Mouse (Mus musculus) G1E (cell line): ENCODE results near the gene Ppp1r27. TPM values are rescaled to one million over a fixed set of nuclear protein-coding genes. Genes with fewer than 3 reads are reported as not detected.

Experiments used
- ATAC-seq: 2 replicates; pipeline ENCODE4 v1.8.0; 2016; ENCODE audit warnings: mild to moderate bottlenecking; ENCODE audit not compliant: insufficient number of reproducible peaks, poor library complexity, low FRiP score, severe bottlenecking; ENCODE audit errors: extremely low read depth
- DNase-seq: peaks from one replicate; pipeline ENCODE4 v3.0.0; 2012; ENCODE audit warnings: low spot score
- H3K27me3 ChIP-seq: 2 replicates; pipeline ENCODE4 v1.6.1; 2012; ENCODE audit warnings: mild to moderate bottlenecking, low read length, inconsistent platforms; ENCODE audit not compliant: insufficient read depth
- H3K36me3 ChIP-seq: replicated peaks from 2 replicates; pipeline ENCODE3; 2012; ENCODE audit warnings: mild to moderate bottlenecking, inconsistent platforms
- H3K4me1 ChIP-seq: 2 replicates; pipeline ENCODE4 v1.6.1; 2012; ENCODE audit warnings: low read depth, low read length, inconsistent platforms, mixed read lengths; ENCODE audit not compliant: insufficient read depth
- H3K4me3 ChIP-seq: 2 replicates; pipeline ENCODE4 v1.5.1; 2012; ENCODE audit warnings: low read depth, mild to moderate bottlenecking, inconsistent platforms, low read length, moderate library complexity, mixed read lengths
- H3K9me3 ChIP-seq: replicated peaks from 2 replicates; pipeline ENCODE4 v1.6.1; 2012; ENCODE audit warnings: inconsistent platforms
- CTCF ChIP-seq: IDR thresholded peaks from 2 replicates; pipeline ENCODE4 v1.5.1; 2012; ENCODE audit warnings: low read depth, low read length, inconsistent platforms, mixed read lengths
- GATA1 ChIP-seq: IDR thresholded peaks from 2 replicates; pipeline ENCODE4 v1.6.1; 2012; ENCODE audit warnings: borderline replicate concordance, low read length, inconsistent platforms, mixed read lengths
- GATA2 ChIP-seq: IDR thresholded peaks from 2 replicates; pipeline ENCODE4 v1.6.1; 2012; ENCODE audit warnings: low read depth, low read length, inconsistent platforms, borderline replicate concordance
- POLR2AphosphoS5 ChIP-seq: IDR thresholded peaks from 2 replicates; pipeline ENCODE4 v1.6.1; 2012; ENCODE audit warnings: low read depth, low read length, inconsistent platforms; ENCODE audit not compliant: insufficient replicate concordance
- TAL1 ChIP-seq: conservative IDR thresholded peaks from 2 replicates; pipeline ENCODE4 v1.6.1; 2012; ENCODE audit warnings: low read depth, low read length, inconsistent platforms, mixed read lengths
- polyA plus RNA-seq: library from polyadenylated mRNA; stranded (reverse); fragments of >175 nt; gene quantifications from 2 replicates; pipeline ENCODE4 v1.2.3, GENCODE M21; 2012
- total RNA-seq, 2 experiments: library from RNA; stranded (forward) in 1 of 2; stranded (reverse) in 1 of 2; fragments of 200-1000 nt in 1 of 2; fragments of >200 nt in 1 of 2; fragmentation: Nextera tagmentation in 1 of 2; gene quantifications; 2 replicates each; pipeline ENCODE4 v1.2.3; 2014 to 2017

The Ppp1r27 gene
- total and polyA plus RNA-seq, 3 experiments: not detected

DNA sequence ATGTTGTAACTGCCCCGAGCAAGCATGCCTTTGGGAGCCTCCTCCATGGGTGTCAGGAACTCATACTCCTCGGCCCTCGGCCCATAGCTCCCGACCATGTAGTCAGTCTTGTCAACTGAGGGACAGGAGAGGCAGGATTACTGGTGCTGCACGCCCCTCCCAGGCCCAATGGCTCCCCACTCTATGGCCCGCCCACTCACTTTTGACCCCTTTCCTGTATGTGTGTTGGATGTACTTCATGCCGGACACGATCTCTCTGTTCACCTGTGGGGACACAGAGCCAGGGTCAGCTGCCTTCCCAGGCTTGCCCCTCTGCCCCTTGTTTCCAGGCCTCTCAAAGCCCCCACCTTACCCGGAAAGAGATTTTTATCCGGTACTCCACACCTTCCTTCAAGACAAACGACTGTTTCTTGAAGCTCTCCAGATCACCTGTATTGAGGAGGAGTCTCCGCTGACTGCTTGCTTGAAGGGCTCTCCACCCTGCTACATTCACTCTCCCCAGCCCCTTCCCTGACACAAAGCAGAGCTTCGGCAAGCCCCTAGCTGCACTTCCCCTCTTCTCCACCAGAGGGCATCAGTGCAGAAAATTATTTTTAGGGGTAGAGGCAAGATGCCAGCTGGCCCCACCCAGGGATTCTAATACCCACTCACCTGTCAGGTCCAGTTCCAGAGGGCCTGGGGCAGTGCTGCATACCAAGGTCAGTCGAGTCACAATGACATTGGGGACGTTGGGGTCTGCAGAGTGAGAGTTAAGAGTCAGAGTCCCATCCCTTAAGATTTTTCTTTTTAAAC lies 28.6 kb upstream of the Ppp1r27 start:
- no peaks in the 10 kb centered on the region; the same call in 1 of the 2 replicates for H3K9me3 ChIP-seq
- no peak for TF ChIP-seq GATA1
- TF ChIP-seq CTCF: peak; percentile 98
- ATAC-seq (0 out of 2 replicates have a peak, but pooled peaks have one; percentile 25), DNase-seq (peak; percentile 67)
- H3K4me1 ChIP-seq: peaks cover 65% of the 10 kb centered on the region
- peaks cover 74% of the 10 kb centered on the region for H3K36me3 ChIP-seq
- H3K4me3 ChIP-seq: peak overlapping the region; percentile 81; the same call in 1 of the 2 replicates
- no peaks in the 10 kb centered on the region for H3K27me3 ChIP-seq

DNA sequence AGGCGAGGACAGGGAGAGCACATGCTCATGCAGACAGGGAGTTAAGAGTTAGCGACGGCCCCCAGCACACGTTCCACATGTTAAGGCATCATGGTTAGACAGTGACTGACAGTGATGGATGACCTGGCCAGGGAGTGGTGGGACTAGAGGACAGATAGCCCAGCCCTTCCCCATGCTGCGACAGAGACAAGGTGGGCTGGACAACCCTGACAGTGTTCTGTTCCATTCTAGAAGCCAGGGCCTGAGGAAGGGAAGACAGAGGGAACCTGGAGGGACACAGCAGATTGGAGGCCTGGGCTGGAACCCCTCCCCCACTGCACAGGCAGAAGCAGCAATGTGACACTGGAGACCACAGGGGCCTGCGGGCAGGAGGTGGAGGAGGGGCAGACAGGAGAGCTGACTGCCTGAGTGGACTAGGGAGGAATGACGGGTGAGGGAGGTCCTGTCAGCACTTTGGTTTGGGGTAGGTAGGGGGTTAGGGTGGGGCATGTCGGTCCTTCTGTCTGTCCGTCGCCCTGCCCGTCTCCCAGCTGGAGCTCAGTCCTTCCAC lies 27.8 kb upstream of the Ppp1r27 start:
- H3K9me3 ChIP-seq: no peaks in the 10 kb centered on the region
- peaks cover 69% of the 10 kb centered on the region for H3K4me1 ChIP-seq
- H3K36me3 ChIP-seq: peaks cover 68% of the 10 kb centered on the region
- H3K4me3 ChIP-seq: peak overlapping the region; percentile 81; the same call in 1 of the 2 replicates
- H3K27me3 ChIP-seq: no peaks in the 10 kb centered on the region
- DNase-seq (no peak), ATAC-seq (no peak)
- no peak for TF ChIP-seq GATA1
- no peak for TF ChIP-seq TAL1
- 0 out of 2 replicates have a peak, but pooled peaks have one; percentile 3 for TF ChIP-seq GATA2
- TF ChIP-seq CTCF: no peak
- TF ChIP-seq POLR2AphosphoS5: no peak

DNA sequence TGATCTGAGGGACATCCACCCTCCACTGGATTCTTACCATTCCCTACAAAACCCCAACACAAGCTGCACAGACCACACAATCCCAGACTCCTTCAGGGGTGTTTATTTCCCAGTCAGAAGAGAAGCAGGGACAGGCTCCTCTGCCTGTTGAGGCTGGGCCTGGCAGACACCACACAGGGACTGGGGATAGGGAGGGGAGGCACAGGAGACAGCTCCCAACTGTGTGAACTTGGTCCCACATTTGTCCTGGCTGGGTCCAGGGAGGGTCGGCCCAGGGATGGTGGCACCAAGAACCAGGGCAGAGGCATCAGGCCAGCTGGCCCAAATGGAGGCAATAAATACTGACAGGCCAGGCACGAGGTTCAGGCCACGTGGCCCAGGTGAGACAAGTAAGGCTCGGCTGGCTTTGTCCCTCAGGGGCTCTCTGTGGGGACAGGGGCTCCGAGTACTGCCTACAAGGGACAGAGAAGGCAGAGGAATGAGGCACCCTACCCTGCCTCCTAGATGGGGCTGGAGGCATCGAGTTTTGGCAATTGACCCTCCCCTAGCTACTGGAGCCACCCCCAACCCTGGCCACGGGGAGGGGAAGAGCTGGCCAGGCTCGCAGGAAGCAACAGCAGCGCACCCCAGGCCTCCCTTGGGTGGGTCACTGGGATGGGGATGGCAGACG lies 27.2 kb upstream of the Ppp1r27 start:
- peak overlapping the region; percentile 81; the same call in 1 of the 2 replicates for H3K4me3 ChIP-seq
- H3K36me3 ChIP-seq: peaks cover 65% of the 10 kb centered on the region
- no peak for DNase-seq
- TF ChIP-seq GATA1 (no peak), POLR2AphosphoS5 (no peak), CTCF (no peak), TAL1 (no peak), GATA2 (no peak)
- H3K27me3 ChIP-seq: no peaks in the 10 kb centered on the region
- H3K4me1 ChIP-seq: peaks cover 69% of the 10 kb centered on the region
- ATAC-seq: no peak
- no peaks in the 10 kb centered on the region for H3K9me3 ChIP-seq

DNA sequence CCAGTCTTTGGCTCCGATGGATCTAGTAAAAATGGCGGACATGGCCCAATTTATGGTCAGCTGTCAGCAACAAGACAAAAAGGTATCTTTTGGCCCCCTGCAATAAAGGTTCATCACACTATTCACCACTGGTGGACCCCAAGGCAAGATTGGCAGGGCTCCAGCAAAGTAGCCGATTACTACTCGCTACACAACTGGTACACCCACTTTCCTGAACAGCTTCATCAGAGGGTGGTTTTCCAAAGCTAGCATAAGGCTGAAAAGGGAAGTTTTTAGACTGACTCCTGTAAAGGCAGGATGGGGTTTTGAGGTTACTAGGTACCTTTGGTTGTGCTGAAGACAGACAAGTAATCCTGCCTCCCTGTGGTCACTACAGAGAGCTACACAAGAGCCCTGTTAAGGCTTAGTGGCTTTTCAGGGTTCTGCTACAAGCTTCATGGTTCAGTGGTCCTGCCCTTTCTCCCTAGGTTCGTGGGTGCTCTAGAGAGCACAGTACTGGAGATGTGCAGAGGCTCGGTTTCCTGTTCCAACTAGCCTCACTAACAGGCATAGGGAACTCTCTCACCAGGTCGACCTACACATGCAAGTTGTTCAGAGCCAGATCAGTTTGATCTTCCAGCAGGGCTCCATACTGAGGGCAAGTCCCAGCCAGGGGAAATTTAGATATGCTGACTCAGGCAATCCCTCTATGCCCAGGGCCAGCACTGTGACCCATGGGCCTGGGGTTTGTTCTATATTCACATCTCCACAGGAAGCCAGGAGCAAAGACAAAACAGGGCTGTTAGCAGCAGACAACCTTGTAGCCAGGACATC lies 26.5 kb upstream of the Ppp1r27 start:
- no peak for DNase-seq

DNA sequence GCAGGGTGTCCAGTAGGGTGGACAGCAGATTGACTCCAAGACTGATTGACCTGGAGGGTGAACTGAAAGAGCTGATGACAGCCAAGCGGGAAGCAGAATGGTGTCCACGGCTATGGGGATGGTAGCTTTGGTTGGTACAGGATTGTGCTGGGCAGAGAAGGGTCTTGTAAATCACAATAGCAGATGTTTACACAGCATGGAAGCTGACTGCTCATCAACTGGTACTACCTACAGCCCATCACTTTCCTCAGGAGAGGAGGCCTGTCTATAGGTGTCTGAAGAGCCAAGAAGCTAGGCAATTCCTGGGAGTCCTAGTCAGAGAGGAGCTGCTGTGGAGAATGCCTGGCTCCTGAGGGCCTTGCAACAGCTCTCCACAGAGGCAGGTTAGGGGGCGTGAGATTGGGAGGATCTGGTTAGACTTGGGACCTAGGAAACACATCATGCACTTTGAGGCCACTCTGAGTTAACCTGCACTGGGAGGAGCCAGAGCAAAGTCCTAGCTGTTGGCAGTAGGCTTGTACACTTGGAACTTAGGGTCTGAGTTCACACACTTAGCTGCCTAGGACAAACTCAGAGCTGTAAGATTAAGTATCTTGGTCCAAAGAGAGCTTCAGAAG lies 25.5 kb upstream of the Ppp1r27 start:
- ATAC-seq: no peak
- peaks cover 67% of the 10 kb centered on the region for H3K4me1 ChIP-seq

More for the DNA sequence above, 26.5 kb upstream of the Ppp1r27 start:
- Histone ChIP-seq H3K27me3 (no peaks in the 10 kb centered on the region), H3K4me1 (peaks cover 67% of the 10 kb centered on the region), H3K9me3 (no peaks in the 10 kb centered on the region), H3K4me3 (no peak overlapping the region), H3K36me3 (peaks cover 61% of the 10 kb centered on the region)
- ATAC-seq: no peak
- TF ChIP-seq POLR2AphosphoS5: no peak; the same call in 1 of the 2 replicates
- TF ChIP-seq TAL1: no peak
- no peak for TF ChIP-seq CTCF
- no peak for TF ChIP-seq GATA1
- no peak for TF ChIP-seq GATA2

More for the DNA sequence above, 25.5 kb upstream of the Ppp1r27 start:
- TF ChIP-seq TAL1: no peak
- TF ChIP-seq CTCF: no peak
- no peak for TF ChIP-seq GATA1
- no peak for TF ChIP-seq POLR2AphosphoS5
- no peak for TF ChIP-seq GATA2
- Histone ChIP-seq H3K4me3 (no peak overlapping the region), H3K27me3 (no peaks in the 10 kb centered on the region), H3K9me3 (no peaks in the 10 kb centered on the region), H3K36me3 (peaks cover 59% of the 10 kb centered on the region)
- no peak for DNase-seq
